Mouse (Mus musculus) activated CD4-positive, CD25-positive, alpha-beta regulatory T cell, adult 4 months (primary cell): ENCODE data around the gene Acacb. TPM values are rescaled to one million over a fixed set of nuclear protein-coding genes. Genes with fewer than 3 reads are reported as not detected.

ENCODE experiments used
- ATAC-seq: one replicate; pipeline ENCODE4 v1.8.0; 2017
- polyA plus RNA-seq, 2 experiments: library from polyadenylated mRNA; unstranded; fragments of 100-300 nt; shearing (Covaris generic); gene quantifications; one replicate each; pipeline ENCODE4 v1.2.1; 2017

Acacb gene
- polyA plus RNA-seq, 2 experiments from 2014 or later: 0.95 to 3.1 TPM

- no peak for ATAC-seq
These were observed 10.8 kb upstream of the Acacb start for GRCm38 (mm10) chr5:114135516-114135915.

- no peak for ATAC-seq
These were observed 8.7 kb upstream of the Acacb start for GRCm38 (mm10) chr5:114137481-114138276.

GRCm38 (mm10) chr5:114138277-114139164 lies 7.8 kb upstream of the Acacb start:
- no peak for ATAC-seq

GRCm38 (mm10) chr5:114139175-114139574 lies 7.2 kb upstream of the Acacb start:
- no peak for ATAC-seq

GRCm38 (mm10) chr5:114147043-114147972 lies 973 bp downstream of the Acacb start:
- no peak for ATAC-seq

- ATAC-seq: no peak
These were observed 6.2 kb downstream of the Acacb start for GRCm38 (mm10) chr5:114152359-114153092.

GRCm38 (mm10) chr5:114153490-114153889 lies 7.2 kb downstream of the Acacb start:
- ATAC-seq: no peak

- ATAC-seq: no peak
These were observed 8.4 kb downstream of the Acacb start for GRCm38 (mm10) chr5:114154765-114155164.

GRCm38 (mm10) chr5:114155168-114155933 lies 9.0 kb downstream of the Acacb start:
- no peak for ATAC-seq

- no peak for ATAC-seq
These were observed 10.9 kb downstream of the Acacb start for GRCm38 (mm10) chr5:114157236-114157635.

GRCm38 (mm10) chr5:114161424-114161823 lies 15.1 kb downstream of the Acacb start:
- ATAC-seq: no peak

- no peak for ATAC-seq
These were observed 15.9 kb downstream of the Acacb start for GRCm38 (mm10) chr5:114162106-114162815.

GRCm38 (mm10) chr5:114163117-114163696 lies 16.9 kb downstream of the Acacb start:
- no peak for ATAC-seq

- no peak for ATAC-seq
These were observed 24.0 kb downstream of the Acacb start for GRCm38 (mm10) chr5:114170345-114170744.

GRCm38 (mm10) chr5:114172936-114173335 lies 26.6 kb downstream of the Acacb start:
- ATAC-seq: peak; percentile 34

GRCm38 (mm10) chr5:114173458-114173857 lies 27.1 kb downstream of the Acacb start:
- no peak for ATAC-seq

GRCm38 (mm10) chr5:114173877-114174581 lies 27.7 kb downstream of the Acacb start:
- no peak for ATAC-seq

GRCm38 (mm10) chr5:114174639-114175038 lies 28.3 kb downstream of the Acacb start:
- ATAC-seq: no peak

GRCm38 (mm10) chr5:114175596-114176171 lies 29.3 kb downstream of the Acacb start:
- ATAC-seq: peak; percentile 78
